Mouse (Mus musculus): ENCODE measurements around the gene Glis2.
"Not testable (repeated sequence)": the region's sequence is repeated elsewhere in the genome, so short reads cannot be mapped to it uniquely, and the experiment has no call there.

Gene Glis2

DNA sequence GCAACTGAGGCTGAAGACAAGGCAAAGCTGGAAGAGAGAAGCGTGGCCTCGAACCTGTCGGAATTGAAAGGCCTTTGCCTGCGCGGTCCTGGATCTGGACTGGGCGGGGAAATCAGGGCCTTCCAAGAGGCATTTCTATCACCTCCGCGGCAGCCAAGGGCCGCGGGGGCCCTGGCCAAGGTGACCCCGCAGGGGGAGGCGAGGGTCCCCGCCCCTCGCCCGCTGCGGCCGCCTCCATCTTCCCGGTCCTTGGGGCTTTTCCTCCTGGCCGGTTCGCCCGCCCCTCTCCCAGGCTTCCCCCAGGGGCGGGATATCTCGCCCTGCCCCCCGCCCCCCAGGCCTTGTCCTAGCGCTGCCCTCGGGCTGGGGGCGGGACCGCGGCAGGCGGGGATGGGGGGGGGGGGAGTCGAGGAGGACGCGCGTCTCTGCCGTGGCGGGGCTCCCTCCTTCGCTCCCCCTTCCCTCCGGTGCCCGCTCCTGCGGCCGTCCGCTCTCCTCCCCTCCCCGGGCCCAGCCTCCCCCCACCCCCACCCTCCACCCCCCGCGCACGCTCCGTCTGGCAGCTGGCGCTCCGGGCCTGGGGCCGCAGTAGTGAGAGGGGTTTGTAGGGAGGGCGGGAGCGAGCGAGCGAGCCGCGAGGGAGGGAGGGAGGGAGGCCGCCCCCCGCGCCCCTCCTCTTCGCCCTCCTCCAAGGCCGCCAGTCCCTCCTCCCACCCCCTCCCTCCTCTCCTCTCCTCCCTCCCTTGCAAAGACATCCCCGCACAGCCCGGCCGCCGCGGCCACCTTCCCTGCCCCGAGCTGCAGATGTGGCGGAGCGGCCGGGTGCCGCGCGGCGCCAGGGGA, at the start of gene Glis2:
TSS of gene Glis2 (plus strand) at position 743 of the 843 bp plus-strand sequence.
- DNase-seq (ENCODE audit: low read depth, low spot score), result peak; percentile 78

DNA sequence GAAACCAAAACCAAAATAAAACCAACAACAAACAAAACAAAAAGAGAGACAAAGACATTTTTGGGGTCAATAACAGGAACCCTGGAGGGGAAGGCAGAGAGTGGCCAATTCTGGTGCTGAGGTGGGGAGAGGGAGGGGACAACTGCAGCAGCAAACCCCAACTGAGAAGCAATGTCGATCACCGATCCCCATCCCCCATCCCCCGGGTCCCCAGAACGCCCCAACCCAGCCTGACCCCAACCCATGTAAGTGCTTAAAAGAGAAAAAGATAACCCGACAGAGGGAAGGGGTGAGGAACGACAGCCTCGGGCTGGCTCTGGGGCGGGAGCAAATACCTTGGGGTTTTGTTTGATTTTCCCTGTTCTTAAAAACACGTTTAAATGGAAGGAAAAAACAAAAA, 49.7 kb upstream of the Glis2 start:
- no peak for DNase-seq (ENCODE audit: low read depth, low spot score)

DNA sequence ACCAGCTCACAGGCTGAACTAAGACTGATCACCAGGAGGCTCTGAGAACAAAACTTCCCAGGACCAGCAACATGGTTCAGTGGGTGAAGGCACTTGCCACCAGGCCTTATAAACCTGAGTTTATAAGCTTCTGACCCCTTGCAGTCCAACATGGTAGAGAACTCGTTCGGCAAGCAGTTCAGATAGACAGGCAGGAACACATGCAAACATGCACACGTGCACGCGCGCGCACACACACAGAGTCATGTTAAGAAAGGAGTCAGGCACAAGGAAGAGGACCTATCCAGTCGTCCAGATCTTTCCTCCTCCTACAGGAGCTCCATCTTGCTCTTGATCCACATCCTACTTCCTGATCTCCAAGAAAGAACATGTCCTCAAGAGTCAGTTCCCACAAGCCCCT, 47.7 kb upstream of the Glis2 start:
- no peak for DNase-seq (ENCODE audit: low read depth, low spot score)

DNA sequence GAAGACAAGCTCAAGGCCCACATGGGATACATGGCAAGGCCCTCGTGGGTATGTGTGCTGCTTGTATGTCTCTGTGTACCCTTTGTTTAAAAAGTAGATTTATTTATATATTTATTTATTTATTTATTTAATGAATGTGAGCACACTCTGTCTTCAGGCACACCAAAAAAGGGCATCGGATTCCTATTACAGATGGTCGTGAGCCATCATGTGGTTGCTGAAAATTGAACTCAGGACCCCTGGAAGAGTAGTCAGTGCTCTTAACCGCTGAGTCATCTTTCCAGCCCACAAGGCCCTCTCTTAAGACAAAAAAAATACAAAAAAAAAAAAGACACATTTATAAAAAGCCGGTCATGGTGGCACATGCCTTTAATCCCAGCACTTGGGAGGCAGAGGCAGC, 46.9 kb upstream of the Glis2 start:
- no peak for DNase-seq (ENCODE audit: low read depth, low spot score)

DNA sequence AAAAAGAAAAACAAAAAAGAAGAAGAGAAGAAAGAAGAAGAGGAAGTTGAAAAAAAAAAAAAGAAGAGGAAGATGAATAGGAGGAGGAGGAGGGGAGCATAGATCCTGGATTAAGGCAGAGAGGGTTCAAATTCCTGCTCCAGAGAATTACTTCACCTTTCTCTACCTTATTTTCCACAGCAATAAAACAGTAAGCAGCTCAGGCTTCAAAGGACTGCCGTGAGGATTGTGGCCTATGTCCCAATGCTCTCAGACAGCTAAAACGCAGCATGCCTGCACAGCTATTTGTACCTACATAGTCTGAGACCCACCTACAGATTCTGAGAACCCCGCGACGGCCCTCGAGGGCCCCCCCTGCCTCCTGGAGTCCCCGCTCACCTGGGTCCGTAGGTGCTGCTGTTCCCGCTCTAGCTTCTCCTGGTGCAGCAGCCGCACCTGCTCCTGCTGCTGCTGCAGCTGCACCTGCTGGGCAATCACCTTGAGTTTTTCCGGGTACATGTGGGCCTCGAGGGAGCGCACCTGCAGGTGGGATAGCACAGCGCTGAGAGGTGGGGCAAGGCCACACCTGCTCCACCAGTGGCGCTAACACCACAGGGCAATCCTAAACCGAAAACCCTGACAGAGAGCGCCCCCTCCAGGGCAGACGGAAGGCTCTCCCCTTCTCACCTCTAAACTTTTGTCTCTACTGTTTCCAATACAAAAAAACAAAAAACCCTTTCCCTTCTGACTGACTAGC, 45.4 kb upstream of the Glis2 start:
- DNase-seq (ENCODE audit: low read depth, low spot score), result no peak

DNA sequence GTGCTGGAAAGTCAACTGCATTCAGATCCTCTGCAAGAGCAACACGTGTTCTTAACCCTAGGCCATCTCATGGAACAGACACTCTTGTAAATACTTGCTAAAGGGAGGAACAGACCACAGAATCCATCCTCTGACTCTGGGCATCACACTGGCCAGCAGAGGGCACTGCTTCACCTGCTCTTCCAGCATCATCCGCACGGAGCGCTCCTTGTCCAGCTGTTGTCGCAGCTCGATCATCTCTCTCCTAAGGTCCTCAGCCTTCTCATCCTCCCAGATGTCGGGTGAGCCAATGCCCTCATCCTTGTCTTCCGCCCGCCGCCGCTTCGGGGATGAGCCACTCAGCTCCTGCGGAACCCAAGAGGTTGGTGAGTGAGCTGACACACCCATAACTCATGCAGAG, 43.5 kb upstream of the Glis2 start:
- peak; percentile 72 for DNase-seq (ENCODE audit: low read depth, low spot score)

DNA sequence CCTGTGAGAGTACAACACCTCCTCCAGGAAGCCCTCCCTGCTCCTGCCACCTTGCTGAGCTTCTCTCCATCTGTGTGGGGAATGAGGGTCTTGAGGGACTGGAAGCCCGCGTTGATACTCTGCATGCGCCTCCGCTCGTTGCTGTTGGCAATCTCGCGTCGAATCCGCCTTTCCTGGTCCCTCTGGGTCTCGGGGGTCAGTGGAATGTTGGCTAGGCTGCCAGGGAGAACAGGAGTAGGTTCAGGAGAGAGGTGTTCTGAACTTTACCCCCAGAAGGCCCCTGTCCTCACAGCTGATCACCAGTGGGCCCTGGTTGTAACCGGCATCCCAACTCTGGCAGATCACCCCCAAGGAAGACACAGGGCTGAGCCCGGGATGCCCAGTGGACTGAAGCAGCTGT, 42.6 kb upstream of the Glis2 start:
- DNase-seq (ENCODE audit: low read depth, low spot score), result no peak

DNA sequence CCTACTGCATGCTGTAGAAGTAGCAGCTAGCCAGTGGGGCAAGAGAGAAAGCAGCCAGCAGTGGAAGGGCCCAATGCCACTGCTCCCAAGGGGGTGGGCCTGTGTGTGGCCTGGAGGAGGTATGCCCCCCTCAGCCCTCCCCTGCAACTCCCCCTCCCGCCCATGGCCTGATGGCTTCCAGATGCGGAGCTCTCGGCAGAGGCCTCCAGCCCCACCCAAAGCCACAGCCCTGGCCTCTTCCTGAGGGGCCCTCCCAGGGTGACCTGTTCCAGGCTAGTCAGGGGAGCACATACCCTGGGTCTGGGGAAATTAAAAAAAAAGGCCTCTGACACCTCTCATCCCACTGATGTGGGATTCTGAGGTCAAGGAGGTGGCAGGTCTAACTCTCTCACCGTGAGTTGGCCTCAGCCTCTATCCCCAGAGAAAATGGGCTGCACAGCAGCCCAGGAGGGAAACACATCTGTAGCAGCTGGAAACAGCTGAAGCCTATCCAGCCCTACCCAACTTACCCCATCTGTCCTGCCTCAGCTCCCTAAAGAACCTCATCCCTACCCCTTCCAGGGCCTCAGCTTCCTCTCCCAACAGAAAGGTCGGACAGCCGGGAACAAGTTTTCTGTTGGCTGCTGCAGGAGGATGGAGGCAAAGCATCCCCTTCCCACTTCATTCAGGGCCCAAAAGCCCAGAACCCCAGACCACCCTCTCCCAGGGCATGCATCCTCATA, 41.5 kb upstream of the Glis2 start:
- no peak for DNase-seq (ENCODE audit: low read depth, low spot score)

DNA sequence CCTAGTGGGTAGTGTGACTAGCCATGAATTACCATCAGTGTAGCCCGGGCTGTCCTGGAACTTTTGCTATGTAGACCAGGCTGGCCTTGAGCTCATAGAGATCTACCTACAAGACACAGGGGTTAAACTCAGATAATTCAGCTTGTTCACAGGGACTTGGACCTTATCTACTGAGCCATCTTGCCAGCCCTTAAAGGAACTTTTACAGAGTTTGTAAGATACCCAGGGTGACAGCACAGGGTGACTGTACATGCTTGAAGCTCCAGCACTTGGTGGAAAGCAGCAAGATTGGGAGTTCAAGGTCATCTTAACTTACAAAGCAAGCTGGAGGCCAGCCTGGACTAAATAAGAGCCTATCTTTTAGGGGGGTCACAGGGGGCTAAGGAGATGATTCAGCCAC, 39.0 kb upstream of the Glis2 start:
- no peak for DNase-seq (ENCODE audit: low read depth, low spot score)

DNA sequence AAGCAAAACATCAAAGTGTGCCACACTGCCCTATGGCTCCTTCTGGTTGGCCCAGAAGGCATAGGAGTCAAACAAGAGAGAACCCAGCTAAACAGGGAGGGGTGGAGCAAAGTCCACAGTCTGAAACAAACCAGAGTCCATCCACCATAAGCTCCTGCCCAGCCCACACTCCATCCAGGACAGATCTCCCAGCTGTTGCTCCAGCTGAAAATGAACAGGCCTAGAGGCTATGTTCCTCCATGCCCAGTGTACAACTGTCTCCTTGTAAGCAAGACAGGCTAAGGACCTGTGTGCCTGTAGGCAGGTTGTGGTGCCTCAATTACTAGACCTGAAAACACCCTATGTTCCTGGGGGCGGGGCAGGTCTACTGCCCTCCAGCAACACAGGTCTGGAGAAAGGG, 37.4 kb upstream of the Glis2 start:
- DNase-seq (ENCODE audit: low read depth, low spot score), result no peak

DNA sequence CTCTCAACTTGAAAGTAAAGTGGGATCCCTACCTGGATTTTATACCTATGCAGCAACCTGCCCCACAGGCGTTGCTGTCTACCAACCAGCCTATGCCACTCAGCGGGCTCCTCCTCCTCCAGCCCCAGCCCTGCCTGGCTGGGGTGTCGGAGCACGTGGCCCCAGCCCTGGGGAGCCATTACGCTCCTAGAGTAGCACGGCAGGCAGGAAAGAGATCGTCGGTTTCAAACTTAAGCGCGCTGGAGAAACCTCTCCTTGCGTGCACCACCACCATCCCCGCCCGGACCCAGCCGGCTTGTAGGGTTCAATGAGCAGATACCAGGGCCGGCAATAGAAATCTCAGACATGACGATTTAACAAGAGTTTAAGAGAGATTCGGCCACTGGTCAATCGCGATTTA, 36.6 kb upstream of the Glis2 start:
- DNase-seq (ENCODE audit: low read depth, low spot score), result no peak

DNA sequence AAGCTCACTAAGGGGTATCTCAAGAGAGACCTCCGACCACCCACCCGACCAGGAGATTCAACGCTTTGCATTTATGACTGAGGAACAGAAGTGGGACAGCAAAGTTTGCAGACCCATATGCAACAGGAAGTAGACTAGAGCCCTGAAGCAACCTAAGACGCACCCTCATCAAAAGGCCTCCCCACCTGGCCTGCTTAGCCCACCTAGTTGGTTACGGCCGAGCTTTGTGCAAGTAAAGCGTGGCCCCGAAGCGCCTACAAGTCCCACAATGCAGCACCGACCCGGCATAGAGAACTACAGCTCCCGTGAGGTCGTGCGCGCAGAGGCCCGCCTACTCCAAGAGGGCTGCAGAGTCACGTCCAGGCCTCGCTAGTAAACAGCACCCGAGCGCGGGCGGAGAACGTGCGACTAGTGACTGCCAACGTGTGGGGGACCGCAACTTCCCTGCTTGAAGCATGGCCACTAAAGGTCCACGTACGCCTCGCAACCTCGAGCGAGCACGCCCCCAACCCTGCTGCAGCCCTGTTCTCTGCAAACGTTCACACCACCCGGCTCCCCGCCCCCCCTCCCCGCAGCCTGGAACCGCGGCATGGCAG, 36.0 kb upstream of the Glis2 start:
- DNase-seq (ENCODE audit: low read depth, low spot score), result peak; percentile 76

DNA sequence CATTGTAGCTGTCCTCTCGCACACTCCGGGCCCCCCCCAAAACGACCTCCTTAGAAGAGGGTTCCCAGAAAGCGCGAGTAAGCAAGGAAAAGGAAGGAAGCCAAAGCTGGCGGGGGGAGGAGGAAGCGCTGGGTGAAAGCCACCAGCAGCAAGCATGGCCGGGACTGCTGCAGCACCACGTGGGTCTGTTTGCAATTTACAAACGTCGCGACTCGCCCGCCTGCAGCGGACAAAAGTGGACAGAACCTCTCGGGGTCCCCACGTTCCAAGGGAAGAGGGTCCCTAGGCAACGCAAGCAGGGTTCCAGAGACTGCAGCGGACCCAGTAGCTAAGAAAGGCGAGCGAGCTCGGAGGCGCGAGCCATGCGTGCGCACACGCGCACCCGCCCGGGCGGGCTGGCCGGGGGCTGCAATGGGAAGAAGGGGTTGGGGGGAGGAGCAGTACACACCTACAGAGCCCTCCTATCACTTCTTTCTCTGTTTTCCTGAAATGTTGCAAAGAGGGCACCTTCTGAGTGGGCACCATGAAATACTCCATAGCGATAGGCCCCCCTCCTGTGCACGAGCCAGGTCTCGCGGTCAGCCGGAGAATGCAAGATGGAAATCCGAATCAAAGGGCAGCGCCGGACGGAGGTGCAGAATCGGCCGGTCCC, 35.4 kb upstream of the Glis2 start:
- DNase-seq (ENCODE audit: low read depth, low spot score), result no peak

DNA sequence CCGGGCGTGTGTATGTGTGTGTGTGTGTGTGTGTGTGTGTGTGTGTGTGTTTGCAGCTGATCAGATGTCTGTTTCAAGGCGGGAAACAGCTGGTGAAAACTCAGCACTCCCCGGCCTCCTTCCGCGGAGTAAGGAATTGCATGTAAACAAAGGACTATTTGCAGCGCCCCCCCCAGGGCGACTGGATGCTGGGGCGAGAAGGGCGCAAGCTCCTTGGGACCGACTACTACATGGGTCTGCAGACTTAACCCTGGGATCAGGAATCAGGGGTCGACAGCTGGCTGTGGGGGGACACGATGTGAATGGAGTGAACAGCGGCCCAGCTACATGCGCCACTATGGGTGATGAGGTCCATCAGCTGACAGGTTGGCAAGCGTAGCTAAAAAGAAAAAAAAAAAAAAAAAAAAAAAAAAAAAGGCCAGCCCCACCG, 34.8 kb upstream of the Glis2 start, which contains the start of gene Tfap4:
TSS of gene Tfap4 (minus strand) at position 140 of the 430 bp plus-strand sequence.
- peak; percentile 70 for DNase-seq (ENCODE audit: low read depth, low spot score)

DNA sequence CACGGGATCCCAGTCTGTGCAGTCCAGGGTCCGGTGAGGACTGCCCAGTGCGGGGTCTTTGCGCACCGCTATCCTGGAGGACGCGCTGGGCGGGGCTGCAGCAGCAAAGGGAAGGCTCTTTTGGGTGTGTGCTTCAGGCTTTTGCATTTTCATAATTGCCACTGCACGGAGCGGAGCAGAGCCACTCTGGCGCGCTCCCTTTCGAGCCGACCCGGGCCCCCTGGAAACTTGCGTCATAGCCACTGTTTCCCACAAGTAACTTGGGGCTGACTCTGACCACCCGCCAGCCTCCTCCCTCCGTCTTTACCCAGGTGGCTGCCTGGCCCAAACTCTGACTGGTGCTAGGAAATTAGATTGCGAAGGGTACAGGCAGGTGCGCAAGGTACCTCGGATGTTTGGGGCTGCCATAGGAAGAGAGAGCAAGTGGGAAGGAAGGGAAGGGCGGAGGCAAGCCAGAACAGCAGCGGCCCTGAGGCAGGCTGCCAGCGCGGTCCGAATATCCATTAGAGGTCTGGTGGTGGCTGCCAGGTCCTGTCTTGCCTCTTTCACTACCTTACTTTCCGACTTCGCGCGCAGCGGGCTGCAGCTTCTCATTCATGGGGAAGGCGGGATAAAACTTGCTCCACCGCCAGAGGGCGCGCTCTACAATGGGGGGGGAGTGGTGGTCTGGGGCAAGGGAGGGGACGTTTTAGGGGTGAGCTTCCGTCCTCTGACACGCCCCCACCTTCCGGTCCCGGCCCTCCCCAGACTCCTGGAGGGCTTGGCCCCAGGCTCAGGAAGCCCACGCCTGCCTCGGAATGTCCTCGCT, 34.2 kb upstream of the Glis2 start:
- DNase-seq (ENCODE audit: low read depth, low spot score), result no peak

DNA sequence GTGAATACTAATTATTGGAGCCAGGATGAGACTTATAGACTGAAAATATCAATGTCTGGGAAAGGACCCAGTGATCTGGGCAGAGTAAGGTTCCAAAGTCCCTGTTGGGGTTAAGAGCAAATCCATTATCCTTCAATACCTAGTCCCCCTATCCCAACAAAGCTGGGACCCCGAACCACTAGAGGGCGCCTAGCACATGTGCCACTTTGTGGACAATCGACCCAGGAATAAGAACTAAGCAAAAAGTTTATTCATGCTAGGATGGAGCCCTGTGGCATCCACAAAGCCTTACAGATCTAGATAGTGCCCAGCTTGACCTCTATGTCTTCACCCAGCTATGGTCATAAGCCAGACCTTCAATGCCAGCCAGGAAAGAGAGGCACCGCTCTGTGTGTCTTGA, 26.6 kb upstream of the Glis2 start:
- no peak for DNase-seq (ENCODE audit: low read depth, low spot score)

DNA sequence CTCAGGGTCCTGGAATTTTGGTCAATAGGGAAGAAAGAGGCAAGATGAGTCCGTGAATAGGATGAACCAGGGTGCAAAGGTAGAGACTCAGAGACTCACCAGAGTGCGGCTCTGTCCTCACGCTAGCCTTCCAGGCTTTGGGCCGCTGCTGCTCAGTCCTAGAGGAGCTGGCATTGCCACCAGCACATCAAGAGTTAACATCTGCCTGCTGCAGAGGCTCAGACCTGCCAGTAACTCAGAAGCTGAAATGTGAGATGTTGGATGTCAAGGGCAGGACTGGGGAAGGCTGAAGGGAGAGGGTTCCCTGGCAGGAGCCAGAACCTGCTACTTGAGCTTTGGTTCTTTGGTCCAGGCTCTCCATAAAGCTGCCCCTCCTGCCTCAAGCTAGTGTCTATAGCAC, 23.8 kb upstream of the Glis2 start:
- DNase-seq (ENCODE audit: low read depth, low spot score), result no peak

DNA sequence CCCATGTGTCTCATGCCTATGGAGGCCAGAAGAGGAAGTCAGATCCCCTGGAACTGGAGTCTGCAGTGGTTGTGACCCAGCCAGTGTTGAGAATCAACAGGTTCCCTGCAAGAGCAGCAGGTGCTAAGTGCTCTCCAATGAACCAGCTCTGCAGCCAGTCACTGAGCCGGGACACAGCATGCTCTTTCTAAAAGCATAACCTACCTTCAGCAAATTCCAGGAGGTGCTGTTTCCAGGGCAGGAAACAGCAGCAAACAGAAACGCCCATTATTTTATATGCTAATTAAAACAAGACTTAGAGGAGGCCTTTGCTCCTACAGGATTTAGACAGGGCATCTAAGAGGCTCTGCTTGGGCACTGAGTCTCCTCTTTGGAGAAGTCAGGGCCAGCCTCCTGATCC, 18.5 kb upstream of the Glis2 start:
- DNase-seq (ENCODE audit: low read depth, low spot score), result no peak

DNA sequence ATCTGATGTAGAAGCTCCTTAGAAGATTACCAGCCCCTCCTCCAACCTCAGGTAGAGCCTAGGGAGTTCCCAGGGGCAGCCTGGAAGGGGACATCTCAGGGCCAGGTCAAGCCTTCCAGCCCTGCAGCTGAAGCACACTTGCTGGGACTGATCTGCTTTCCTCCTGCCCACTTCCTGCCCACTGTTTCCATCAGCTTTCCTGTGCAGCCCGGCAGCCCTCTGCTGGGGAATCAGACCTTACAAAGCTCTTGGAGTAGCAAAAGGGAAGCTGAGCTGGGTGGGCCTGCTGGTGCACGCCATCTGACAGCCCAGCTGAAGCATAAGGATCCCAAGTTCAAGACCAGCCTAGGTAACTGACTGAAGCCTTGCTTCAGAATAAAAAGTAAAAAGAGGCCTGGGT, 17.6 kb upstream of the Glis2 start:
- no peak for DNase-seq (ENCODE audit: low read depth, low spot score)

DNA sequence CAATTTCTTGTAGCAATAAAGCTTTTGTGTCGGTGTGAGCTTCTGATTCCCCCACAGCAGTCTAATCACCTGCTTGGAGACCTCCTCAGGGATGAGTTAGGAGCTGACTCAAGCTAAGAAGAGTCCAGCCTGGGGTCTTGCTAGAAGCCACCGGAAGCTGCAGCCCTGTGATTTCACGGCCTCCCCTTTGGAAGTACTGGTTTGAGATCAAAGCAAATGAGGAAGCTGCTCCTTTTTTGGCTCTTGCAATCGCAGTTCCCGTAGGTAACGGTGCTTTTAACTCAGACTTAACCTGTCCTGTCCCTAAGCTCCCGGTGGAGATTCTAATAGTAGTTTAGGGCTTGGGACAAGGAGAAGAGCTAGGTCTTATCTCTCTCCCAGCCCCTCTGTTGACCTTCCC, 15.9 kb upstream of the Glis2 start:
- DNase-seq (ENCODE audit: low read depth, low spot score), result no peak

DNA sequence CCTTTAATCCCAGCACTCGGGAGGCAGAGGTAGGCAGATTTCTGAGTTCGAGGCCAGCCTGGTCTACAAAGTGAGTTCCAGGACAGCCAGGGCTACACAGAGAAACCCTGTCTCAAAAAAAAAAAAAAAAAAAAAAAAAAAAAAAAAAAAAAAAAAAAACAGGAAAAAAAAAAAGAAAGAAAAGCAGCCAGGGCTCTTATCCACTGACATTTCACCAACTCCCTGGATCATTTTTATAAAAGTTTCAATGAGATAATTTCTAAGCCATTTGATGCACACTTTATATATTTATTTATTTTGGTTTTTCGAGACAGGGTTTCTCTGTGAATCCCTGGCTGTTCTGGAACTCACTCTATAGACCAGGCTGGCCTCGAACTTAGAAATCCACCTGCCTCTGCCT, 13.3 kb upstream of the Glis2 start:
- DNase-seq (ENCODE audit: low read depth, low spot score), result not testable (repeated sequence)

Data from retina, postnatal 7 days (tissue).